Mouse (Mus musculus): Measurements from ENCODE around the gene Plekhh2.

DNA sequence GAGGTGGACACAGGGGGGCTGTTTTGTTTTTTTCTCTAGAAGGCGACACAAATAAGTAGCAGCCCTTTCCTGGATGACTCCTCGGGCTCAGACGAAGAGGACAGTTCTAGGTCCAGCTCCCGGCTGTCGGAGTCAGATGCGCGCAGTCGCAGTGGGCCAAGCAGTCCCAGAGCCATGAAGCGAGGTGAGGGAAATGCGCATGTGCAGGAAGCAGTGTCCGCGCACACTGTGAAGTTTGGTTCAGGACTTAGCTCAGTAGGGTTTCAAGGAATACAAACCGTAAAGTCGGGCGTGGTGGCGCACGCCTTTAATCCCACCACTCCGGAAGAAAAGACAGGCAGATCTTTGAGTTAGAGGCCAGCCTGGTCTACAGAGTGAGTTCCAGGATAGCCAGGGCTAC is 59.9 kb downstream of the Plekhh2 start:
- TF ChIP-seq CTCF (IDR thresholded peaks at IDR 0.05; ENCODE audit: low read depth) (no peak), EP300 (IDR thresholded peaks at IDR 0.05; ENCODE audit: low read depth) (no peak)

Data from liver, embryonic 14.5 days (tissue).